Mouse (Mus musculus) limb, embryonic 13.5 days (tissue): ENCODE data around the gene Ssh2. TPM values are rescaled to one million over a fixed set of nuclear protein-coding genes. Genes with fewer than 3 reads are reported as not detected.

Source experiments
- ATAC-seq: fragments of 200-750 bp; cut with Nextera tagmentation; 2 replicates; pipeline ENCODE4 v1.8.0; 2017; ENCODE audit warnings: low read depth, moderate number of reproducible peaks, moderate TSS enrichment; ENCODE audit not compliant: low FRiP score
- H3K27ac ChIP-seq: fragments of 300-500 bp; sonication (generic); 2 replicates; pipeline ENCODE4 v1.5.1; 2015; ENCODE audit warnings: inconsistent platforms, mild to moderate bottlenecking, moderate library complexity
- H3K27me3 ChIP-seq: fragments of 300-500 bp; sonication (generic); 2 replicates; pipeline ENCODE4 v1.6.1; 2015; ENCODE audit warnings: mild to moderate bottlenecking, inconsistent platforms
- H3K36me3 ChIP-seq: fragments of 300-500 bp; sonication (generic); 2 replicates; pipeline ENCODE4 v1.6.1; 2015; ENCODE audit warnings: inconsistent platforms, mild to moderate bottlenecking, moderate library complexity
- H3K4me1 ChIP-seq: fragments of 300-500 bp; sonication (generic); 2 replicates; pipeline ENCODE4 v1.6.1; 2015; ENCODE audit warnings: inconsistent platforms
- H3K4me2 ChIP-seq: fragments of 300-500 bp; sonication (generic); replicated peaks from 2 replicates; pipeline ENCODE4 v1.6.1; 2015; ENCODE audit warnings: inconsistent platforms, mild to moderate bottlenecking, moderate library complexity
- H3K4me3 ChIP-seq: fragments of 300-500 bp; sonication (generic); 2 replicates; pipeline ENCODE4 v1.5.1; 2015; ENCODE audit warnings: moderate library complexity, mild to moderate bottlenecking, inconsistent platforms
- H3K9ac ChIP-seq: fragments of 300-500 bp; sonication (generic); 2 replicates; pipeline ENCODE4 v1.6.1; 2015; ENCODE audit warnings: mild to moderate bottlenecking, inconsistent platforms
- H3K9me3 ChIP-seq: fragments of 300-500 bp; sonication (generic); 2 replicates; pipeline ENCODE4 v1.6.1; 2016; ENCODE audit warnings: inconsistent platforms
- WGBS: fragments of 180-500 bp; shearing (Covaris S2); methylation state at CpG from one replicate; pipeline ENCODE4 v1.1.7; 2015; 5-methylcytosine and 5-hydroxymethylcytosine counted together
- polyA plus RNA-seq: library from polyadenylated mRNA; unstranded; fragments of >200 nt; fragmentation: Nextera tagmentation; extraction: Ambion mirVana; gene quantifications from 2 replicates; pipeline ENCODE4 v1.2.1, GENCODE M21; 2015

Ssh2 gene
- polyA plus RNA-seq, 1 experiment from 2014 or later, result 8.6 TPM

DNA sequence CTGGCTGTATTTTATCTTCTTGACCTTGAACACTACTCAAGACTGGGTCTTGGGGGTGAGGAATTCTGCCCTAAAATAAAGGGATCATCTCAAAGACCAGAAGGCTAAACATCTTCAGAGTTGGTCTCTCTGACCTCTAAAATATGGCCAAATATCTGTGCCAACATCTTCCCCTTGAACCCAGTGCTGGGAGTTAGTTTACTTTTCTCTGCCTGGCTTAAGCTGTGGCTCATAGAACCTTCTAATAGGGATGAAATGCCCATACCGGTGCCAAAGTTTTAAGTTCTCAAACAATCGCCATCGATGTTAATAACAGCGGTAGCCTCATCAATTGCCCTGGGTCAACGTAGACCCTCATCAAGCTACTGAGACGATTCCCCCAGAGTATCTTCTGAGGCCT is 245.8 kb downstream of the Ssh2 start:
- Histone ChIP-seq H3K36me3 (peaks cover 5% of the 10 kb centered on the region), H3K4me2 (peak overlapping the region; percentile 95), H3K4me3 (peak overlapping the region; percentile 54), H3K4me1 (peaks cover 7% of the 10 kb centered on the region; the same call in 1 of the 2 replicates), H3K27me3 (peaks cover 68% of the 10 kb centered on the region), H3K9ac (peak overlapping the region; percentile 63), H3K9me3 (no peaks in the 10 kb centered on the region), H3K27ac (no peak overlapping the region)
- ATAC-seq, result no peak
- 10% methylated on average over 6 of the region's 6 CpGs for WGBS

DNA sequence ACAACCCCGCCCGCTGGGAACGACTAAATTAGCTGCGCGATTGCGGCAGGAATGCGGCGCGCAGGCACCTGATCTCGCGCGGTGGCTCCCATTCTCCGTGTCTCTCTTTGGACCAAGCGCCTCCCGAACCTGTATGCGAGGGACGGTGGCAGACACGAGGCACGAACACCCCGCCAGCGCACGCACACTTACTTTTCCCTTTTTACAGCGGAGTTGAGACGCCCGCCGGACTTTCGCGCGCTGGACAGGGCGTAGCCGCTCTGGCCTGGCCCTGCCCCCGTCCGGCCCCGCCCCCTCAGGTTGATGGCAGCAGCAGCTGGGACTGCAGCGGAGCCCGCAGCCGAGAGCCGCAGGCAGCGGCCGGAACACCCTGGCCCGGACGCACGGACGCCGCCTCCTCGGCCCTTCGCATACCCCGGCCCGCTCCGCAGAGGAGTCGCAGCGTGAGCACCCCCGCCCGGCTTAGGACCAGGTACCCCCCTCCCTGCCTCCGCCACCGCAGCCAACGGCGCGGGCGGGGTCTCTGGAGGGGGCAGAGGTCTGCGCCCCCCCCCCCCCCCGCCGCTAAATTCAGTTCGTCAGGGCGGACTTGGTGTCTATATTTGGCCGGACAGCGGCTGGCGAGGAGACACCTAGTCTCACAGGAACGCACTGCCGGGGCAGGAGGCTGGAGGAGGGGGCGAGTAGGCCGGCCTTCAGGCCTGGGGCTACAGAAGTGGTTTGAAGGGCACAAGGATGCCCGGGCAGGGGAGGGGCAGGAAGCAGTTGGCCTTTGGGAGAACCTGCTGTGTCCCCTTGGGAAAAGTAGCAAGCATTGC is 246.4 kb downstream of the Ssh2 start, which contains the start of gene Coro6:
TSS of gene Coro6 (plus strand) at position 129 of the 818 bp plus-strand sequence.
- Histone ChIP-seq H3K9ac (peak within 1 kb of the TSS; percentile 63), H3K36me3 (peaks cover 3% of the 10 kb centered on the region), H3K4me1 (peaks cover 13% of the 10 kb centered on the region; the same call in 1 of the 2 replicates), H3K4me3 (peak within 1 kb of the TSS; percentile 54), H3K27me3 (peaks cover 74% of the 10 kb centered on the region), H3K27ac (no peak within 1 kb of the TSS), H3K4me2 (peak within 1 kb of the TSS; percentile 95), H3K9me3 (no peaks in the 10 kb centered on the region)
- WGBS, result under 1% methylated on average over 73 of the region's 73 CpGs
- ATAC-seq, result peak; percentile 62; the same call in 1 of the 2 replicates

DNA sequence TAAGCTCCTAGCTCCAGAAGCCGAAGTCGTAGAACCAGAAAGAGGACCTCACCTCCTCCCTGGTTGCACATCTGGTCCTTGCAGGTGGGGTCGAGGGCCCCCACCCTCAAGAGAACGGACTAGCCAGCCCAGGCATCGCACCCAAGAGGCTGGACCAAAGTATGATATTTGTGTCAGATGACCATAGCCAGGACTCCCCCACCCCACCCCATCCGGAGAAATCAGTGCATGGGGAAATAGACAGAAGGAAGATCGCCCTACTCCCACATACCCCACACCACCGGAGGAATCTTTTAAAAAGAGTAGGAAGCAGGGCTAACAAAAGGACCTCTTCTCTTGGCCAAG is 247.0 kb downstream of the Ssh2 start:
- no peak for ATAC-seq
- no peaks in the 10 kb centered on the region for H3K36me3 ChIP-seq
- peak overlapping the region; percentile 54 for H3K4me3 ChIP-seq
- peaks cover 80% of the 10 kb centered on the region for H3K27me3 ChIP-seq
- no peak overlapping the region for H3K27ac ChIP-seq
- WGBS, result 42% methylated on average over 8 of the region's 8 CpGs
- peak overlapping the region; percentile 95 for H3K4me2 ChIP-seq
- H3K4me1 ChIP-seq, result peaks cover 18% of the 10 kb centered on the region
- no peaks in the 10 kb centered on the region for H3K9me3 ChIP-seq
- 0 out of 2 replicates have a peak overlapping the region, but pooled peaks have one; percentile 63 for H3K9ac ChIP-seq

GRCm38 (mm10) chr11:77463786-77464185 is 247.7 kb downstream of the Ssh2 start:
- no peaks in the 10 kb centered on the region for H3K36me3 ChIP-seq
- H3K9me3 ChIP-seq, result no peaks in the 10 kb centered on the region
- no peak overlapping the region for H3K27ac ChIP-seq
- no peak overlapping the region for H3K9ac ChIP-seq
- H3K4me2 ChIP-seq, result no peak overlapping the region
- peaks cover 18% of the 10 kb centered on the region for H3K4me1 ChIP-seq
- H3K4me3 ChIP-seq, result no peak overlapping the region
- 72% methylated on average over 10 of the region's 10 CpGs for WGBS
- H3K27me3 ChIP-seq, result peaks cover 87% of the 10 kb centered on the region
- ATAC-seq, result no peak

DNA sequence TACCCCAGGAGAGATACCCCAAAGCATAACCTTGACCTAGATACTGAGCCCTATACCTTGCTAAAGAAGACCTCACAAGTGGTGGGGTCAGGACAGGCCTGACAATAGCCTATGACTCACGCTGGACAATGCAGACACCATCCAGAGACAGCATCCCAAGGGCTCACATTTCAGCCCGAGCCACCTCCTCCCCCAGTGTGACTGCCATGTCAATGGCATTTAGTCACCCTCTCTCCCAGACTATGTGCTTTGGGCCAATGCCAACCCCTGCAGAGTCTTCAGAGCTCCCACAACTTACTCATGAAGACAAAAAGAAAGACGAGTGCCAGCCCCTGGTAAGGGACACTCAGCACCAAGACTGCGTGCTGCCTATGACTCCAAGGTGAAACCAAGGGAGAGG is 248.6 kb downstream of the Ssh2 start:
- H3K9me3 ChIP-seq, result no peaks in the 10 kb centered on the region
- H3K36me3 ChIP-seq, result no peaks in the 10 kb centered on the region
- H3K4me1 ChIP-seq, result peaks cover 18% of the 10 kb centered on the region
- WGBS, result 57% methylated on average over 4 of the region's 4 CpGs
- ATAC-seq, result no peak
- no peak overlapping the region for H3K27ac ChIP-seq
- H3K4me3 ChIP-seq, result no peak overlapping the region
- H3K9ac ChIP-seq, result no peak overlapping the region
- H3K4me2 ChIP-seq, result no peak overlapping the region
- peaks cover 96% of the 10 kb centered on the region for H3K27me3 ChIP-seq

- Histone ChIP-seq H3K9me3 (no peaks in the 10 kb centered on the region), H3K4me1 (peaks cover 18% of the 10 kb centered on the region)
- 61% methylated on average over 3 of the region's 3 CpGs for WGBS
Observed at GRCm38 (mm10) chr11:77465111-77465510, 249.0 kb downstream of the Ssh2 start.

DNA sequence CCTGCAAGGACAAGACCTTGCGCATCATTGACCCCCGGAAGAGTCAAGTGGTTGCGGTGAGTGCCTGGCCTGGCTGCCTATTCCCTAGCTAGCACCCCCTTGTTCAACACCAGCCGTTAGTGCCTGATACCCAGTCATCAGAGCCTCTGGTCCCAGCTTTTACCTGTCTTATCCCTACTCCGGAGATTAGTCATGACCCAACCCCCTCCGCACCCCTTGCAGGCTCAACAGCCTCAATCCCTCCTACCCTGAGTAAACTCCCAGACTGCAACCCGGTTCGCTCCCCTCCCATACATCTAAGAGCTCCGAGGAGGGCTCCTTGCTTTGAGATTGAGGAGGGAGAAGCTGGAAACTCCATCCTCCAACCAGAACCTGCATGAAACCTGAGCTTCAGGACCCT is 250.5 kb downstream of the Ssh2 start:
- H3K27ac ChIP-seq, result no peak overlapping the region
- H3K9ac ChIP-seq, result no peak overlapping the region
- 34% methylated on average over 9 of the region's 9 CpGs for WGBS
- no peak overlapping the region; the same call in 1 of the 2 replicates for H3K4me3 ChIP-seq
- ATAC-seq, result no peak
- H3K4me1 ChIP-seq, result peaks cover 23% of the 10 kb centered on the region
- peak overlapping the region; percentile 38 for H3K4me2 ChIP-seq
- peaks cover 14% of the 10 kb centered on the region for H3K36me3 ChIP-seq
- peaks cover 85% of the 10 kb centered on the region for H3K27me3 ChIP-seq
- no peaks in the 10 kb centered on the region for H3K9me3 ChIP-seq

More at GRCm38 (mm10) chr11:77465111-77465510, 249.0 kb downstream of the Ssh2 start:
- Histone ChIP-seq H3K4me2 (no peak overlapping the region), H3K4me3 (no peak overlapping the region), H3K36me3 (no peaks in the 10 kb centered on the region), H3K27ac (no peak overlapping the region), H3K9ac (no peak overlapping the region), H3K27me3 (peaks cover 97% of the 10 kb centered on the region)
- no peak for ATAC-seq

DNA sequence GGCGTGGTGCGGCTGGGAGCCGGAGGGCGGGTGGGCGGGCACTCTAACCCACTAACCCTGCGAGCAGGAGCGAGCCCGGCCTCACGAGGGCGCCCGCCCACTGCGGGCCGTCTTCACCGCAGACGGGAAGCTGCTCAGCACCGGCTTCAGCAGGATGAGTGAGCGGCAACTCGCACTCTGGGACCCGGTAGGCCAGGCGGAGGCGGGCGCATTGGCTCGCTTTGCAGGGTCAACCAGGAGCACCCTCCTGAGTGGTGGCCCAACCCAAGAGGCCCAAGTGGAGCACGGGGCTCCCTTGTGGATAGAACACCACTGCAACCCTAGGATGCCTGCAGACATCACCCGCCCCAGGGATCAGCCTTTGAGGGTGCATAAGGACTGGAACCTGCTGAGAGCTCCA is 251.1 kb downstream of the Ssh2 start:
- Histone ChIP-seq H3K4me1 (peaks cover 23% of the 10 kb centered on the region), H3K9me3 (no peaks in the 10 kb centered on the region), H3K27me3 (peaks cover 79% of the 10 kb centered on the region), H3K36me3 (peaks cover 20% of the 10 kb centered on the region), H3K9ac (no peak overlapping the region), H3K4me3 (0 out of 2 replicates have a peak overlapping the region, but pooled peaks have one; percentile 12), H3K4me2 (peak overlapping the region; percentile 38), H3K27ac (no peak overlapping the region)
- no peak for ATAC-seq
- WGBS, result 6% methylated on average over 16 of the region's 25 CpGs

DNA sequence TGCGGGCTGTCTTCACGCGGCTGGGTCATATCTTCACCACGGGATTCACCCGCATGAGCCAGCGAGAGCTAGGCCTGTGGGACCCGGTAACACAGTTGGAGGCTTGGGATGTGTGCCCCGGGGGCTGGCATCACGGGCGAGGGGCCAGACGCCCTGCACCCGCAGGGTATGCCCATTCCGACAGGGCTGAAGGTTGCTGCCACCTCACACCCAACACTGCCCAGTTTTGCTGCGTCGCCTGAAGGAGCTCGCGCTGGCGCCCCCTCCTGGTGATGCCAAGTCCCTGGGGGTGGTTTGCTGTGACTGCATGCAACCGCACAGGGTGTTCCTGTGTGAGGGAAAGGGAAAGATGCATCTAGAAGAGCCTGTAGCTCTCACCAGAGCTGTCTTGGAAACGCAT is 251.7 kb downstream of the Ssh2 start:
- Histone ChIP-seq H3K9me3 (no peaks in the 10 kb centered on the region), H3K9ac (no peak overlapping the region), H3K4me3 (peak overlapping the region; percentile 2; the same call in 1 of the 2 replicates), H3K4me1 (peaks cover 20% of the 10 kb centered on the region), H3K4me2 (peak overlapping the region; percentile 38; the same call in 1 of the 2 replicates), H3K27me3 (peaks cover 72% of the 10 kb centered on the region), H3K27ac (no peak overlapping the region), H3K36me3 (peaks cover 26% of the 10 kb centered on the region)
- WGBS, result 13% methylated on average over 20 of the region's 20 CpGs
- no peak for ATAC-seq

GRCm38 (mm10) chr11:77468397-77468796 is 252.3 kb downstream of the Ssh2 start:
- H3K4me2 ChIP-seq, result no peak overlapping the region
- 82% methylated on average over 9 of the region's 9 CpGs for WGBS
- peaks cover 17% of the 10 kb centered on the region for H3K4me1 ChIP-seq
- H3K36me3 ChIP-seq, result peaks cover 32% of the 10 kb centered on the region
- no peak overlapping the region for H3K4me3 ChIP-seq
- H3K9ac ChIP-seq, result no peak overlapping the region
- ATAC-seq, result no peak
- H3K9me3 ChIP-seq, result no peaks in the 10 kb centered on the region
- H3K27me3 ChIP-seq, result peaks cover 66% of the 10 kb centered on the region
- H3K27ac ChIP-seq, result no peak overlapping the region

DNA sequence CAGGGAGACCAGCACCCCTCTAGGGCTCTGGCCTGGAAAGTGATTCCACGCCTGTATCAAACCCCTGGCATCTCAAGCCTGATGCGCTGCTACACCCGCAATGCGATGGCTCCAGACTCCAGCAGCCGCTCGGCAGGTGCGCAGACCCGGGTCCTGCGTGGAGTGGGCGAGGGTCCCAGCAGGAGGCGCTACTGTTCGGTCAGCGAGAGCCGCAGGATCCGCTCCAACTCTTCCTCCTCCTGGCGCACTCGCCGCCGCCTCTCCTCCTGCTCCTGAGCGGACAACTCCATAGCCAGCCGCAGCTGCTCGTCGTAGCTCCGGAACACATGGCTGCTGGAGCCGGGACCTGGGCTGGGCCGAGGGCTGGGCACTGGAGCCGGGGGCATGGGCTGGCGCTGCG is 255.3 kb downstream of the Ssh2 start:
- Histone ChIP-seq H3K4me1 (peaks cover 17% of the 10 kb centered on the region), H3K27me3 (peaks cover 36% of the 10 kb centered on the region), H3K27ac (no peak overlapping the region), H3K4me2 (no peak overlapping the region), H3K36me3 (peaks cover 52% of the 10 kb centered on the region), H3K4me3 (no peak overlapping the region), H3K9me3 (no peaks in the 10 kb centered on the region), H3K9ac (no peak overlapping the region)
- 69% methylated on average over 29 of the region's 29 CpGs for WGBS
- ATAC-seq, result no peak

DNA sequence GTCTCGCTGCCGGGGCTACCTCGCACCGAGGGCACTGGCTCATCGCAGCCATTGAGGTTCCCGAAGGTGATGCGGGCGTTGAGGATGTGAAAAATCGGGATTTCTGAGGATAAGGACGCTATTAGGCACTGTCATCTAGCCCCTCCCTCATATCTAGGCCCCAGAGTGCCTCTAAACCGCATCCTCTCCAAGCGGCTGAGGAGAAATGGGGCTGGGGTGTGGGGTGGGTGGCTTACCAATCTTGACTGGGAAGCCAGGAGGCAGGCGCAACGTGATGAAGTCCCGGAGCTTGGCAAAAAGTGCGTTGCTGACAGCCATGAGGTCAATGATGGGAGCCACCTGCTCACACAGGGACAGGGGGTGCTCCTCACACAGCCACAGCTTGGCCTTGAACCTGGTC is 256.7 kb downstream of the Ssh2 start:
- Histone ChIP-seq H3K27me3 (peaks cover 22% of the 10 kb centered on the region), H3K4me2 (no peak overlapping the region), H3K4me1 (peaks cover 7% of the 10 kb centered on the region), H3K27ac (no peak overlapping the region), H3K4me3 (no peak overlapping the region), H3K36me3 (peaks cover 58% of the 10 kb centered on the region), H3K9ac (no peak overlapping the region), H3K9me3 (no peaks in the 10 kb centered on the region)
- no peak for ATAC-seq
- WGBS, result 93% methylated on average over 16 of the region's 16 CpGs
